Mouse (Mus musculus) limb, embryonic 15.5 days (tissue): ENCODE results near the gene Crtam. TPM values are rescaled to one million over a fixed set of nuclear protein-coding genes. Genes with fewer than 3 reads are reported as not detected.

ENCODE experiments used
- ATAC-seq: fragments of 200-750 bp; cut with Nextera tagmentation; 2 replicates; pipeline ENCODE4 v1.8.0; 2017; ENCODE audit warnings: low read depth, moderate TSS enrichment; ENCODE audit not compliant: insufficient number of reproducible peaks, low FRiP score, low TSS enrichment
- H3K27ac ChIP-seq: fragments of 300-500 bp; sonication (generic); 2 replicates; pipeline ENCODE4 v1.5.1; 2015; ENCODE audit warnings: moderate library complexity, mild to moderate bottlenecking, inconsistent platforms
- H3K27me3 ChIP-seq: fragments of 300-500 bp; sonication (generic); 2 replicates; pipeline ENCODE4 v1.6.1; 2015; ENCODE audit warnings: inconsistent platforms
- H3K36me3 ChIP-seq: fragments of 300-500 bp; sonication (generic); 2 replicates; pipeline ENCODE4 v1.6.1; 2015; ENCODE audit warnings: inconsistent platforms
- H3K4me1 ChIP-seq: fragments of 300-500 bp; sonication (generic); 2 replicates; pipeline ENCODE4 v1.6.1; 2015; ENCODE audit warnings: inconsistent platforms
- H3K4me2 ChIP-seq: fragments of 300-500 bp; sonication (generic); 2 replicates; pipeline ENCODE4 v1.6.1; 2015; ENCODE audit warnings: mild to moderate bottlenecking, inconsistent platforms
- H3K4me3 ChIP-seq: fragments of 300-500 bp; sonication (generic); 2 replicates; pipeline ENCODE4 v1.5.1; 2015; ENCODE audit warnings: mild to moderate bottlenecking, inconsistent platforms
- H3K9ac ChIP-seq: fragments of 300-500 bp; sonication (generic); 2 replicates; pipeline ENCODE4 v1.6.1; 2015; ENCODE audit warnings: inconsistent platforms
- H3K9me3 ChIP-seq: fragments of 300-500 bp; sonication (generic); 2 replicates; pipeline ENCODE4 v1.6.1; 2016; ENCODE audit warnings: inconsistent platforms
- WGBS: fragments of 180-500 bp; shearing (Covaris S2); methylation state at CpG from one replicate; pipeline ENCODE4 v1.1.7; 2015; 5-methylcytosine and 5-hydroxymethylcytosine counted together
- polyA plus RNA-seq: library from polyadenylated mRNA; unstranded; fragments of >200 nt; fragmentation: Nextera tagmentation; extraction: Ambion mirVana; gene quantifications from 2 replicates; pipeline ENCODE4 v1.2.1, GENCODE M21; 2015

The Crtam gene
- polyA plus RNA-seq, 1 experiment from 2014 or later = 0.24 TPM

DNA sequence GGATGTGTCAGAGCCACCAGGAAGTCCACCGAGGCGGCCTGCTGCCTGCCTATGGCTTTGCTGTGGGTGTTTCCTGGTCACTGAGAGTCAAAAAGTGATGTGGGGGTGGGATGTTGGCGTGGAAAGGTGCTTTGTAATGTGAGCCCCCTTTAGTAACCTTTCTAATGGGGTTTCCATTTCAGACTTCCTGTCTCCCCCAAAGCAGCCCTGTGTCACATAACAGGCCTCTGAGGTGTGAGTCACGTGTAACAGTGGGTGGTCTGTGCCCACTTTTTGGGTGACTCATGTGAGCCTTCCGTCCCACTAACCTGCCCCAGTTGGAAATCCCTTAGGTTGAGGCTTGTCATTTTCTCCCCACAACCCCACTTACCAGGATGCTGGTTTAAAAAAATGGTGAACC is 10.4 kb downstream of the Crtam start:
- ATAC-seq = no peak
- Histone ChIP-seq H3K4me2 (no peak overlapping the region), H3K4me1 (0 out of 2 replicates have a peak, but pooled peaks cover 2% of the 10 kb centered on the region), H3K9me3 (no peaks in the 10 kb centered on the region), H3K27me3 (no peaks in the 10 kb centered on the region), H3K9ac (no peak overlapping the region), H3K4me3 (no peak overlapping the region), H3K36me3 (no peaks in the 10 kb centered on the region), H3K27ac (no peak overlapping the region)
- 50% methylated on average over 5 of the region's 5 CpGs for WGBS

DNA sequence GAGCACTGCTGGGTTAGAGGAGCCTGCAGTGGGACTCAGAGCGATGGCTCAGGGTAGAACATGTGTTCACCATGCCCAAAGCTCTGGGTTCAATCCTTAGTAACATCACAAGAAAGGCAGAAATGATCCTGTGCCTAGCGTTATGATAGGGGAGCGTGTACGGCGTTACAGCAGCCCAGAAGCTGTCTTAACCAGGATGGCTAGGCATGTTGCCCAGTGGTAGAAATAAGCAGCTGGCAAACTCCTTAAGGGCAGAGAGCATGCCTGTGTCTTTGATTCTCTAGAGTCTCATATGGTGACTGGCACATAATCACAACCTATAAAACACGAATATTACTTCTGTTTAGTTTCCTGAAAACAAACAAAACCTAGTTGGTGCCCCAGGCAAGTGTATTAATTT is 12.9 kb downstream of the Crtam start:
- ATAC-seq = no peak
- no peaks in the 10 kb centered on the region for H3K9me3 ChIP-seq
- 59% methylated on average over 6 of the region's 6 CpGs for WGBS
- H3K27me3 ChIP-seq = no peaks in the 10 kb centered on the region
- H3K27ac ChIP-seq = no peak overlapping the region
- no peak overlapping the region for H3K4me2 ChIP-seq
- H3K4me1 ChIP-seq = 0 out of 2 replicates have a peak, but pooled peaks cover 2% of the 10 kb centered on the region
- no peak overlapping the region for H3K4me3 ChIP-seq
- H3K36me3 ChIP-seq = no peaks in the 10 kb centered on the region
- H3K9ac ChIP-seq = no peak overlapping the region

DNA sequence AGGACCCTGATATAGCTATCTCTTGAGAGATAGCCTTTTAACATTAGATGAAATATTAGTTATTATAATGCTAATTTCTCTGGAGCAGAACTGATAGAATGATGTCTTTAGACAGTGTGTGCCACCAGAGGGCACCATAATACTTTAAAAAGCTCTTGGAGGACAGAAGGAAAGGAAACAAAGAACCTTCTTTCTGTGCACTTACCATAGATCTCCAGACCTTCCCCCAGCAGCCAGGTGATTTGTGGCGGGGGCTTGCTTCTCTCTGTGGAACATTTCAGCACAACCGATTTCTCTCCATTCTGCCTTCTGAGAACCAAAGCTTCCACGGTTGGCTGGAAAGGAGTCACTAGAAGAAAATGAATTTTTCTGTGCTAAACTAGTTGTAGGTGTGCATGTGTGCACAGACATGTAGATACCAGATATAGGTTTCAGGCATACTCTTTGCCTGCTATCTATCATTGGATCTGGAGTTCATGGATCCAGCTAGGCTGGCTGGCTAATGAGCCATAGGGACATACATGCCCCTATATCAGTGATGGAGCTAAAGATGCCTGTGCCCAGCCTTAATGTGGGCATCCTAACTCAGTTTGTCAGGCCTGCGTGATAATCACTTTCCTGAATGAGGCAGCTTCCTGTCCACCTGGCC is 14.4 kb downstream of the Crtam start:
- Histone ChIP-seq H3K4me3 (no peak overlapping the region), H3K9ac (no peak overlapping the region)

DNA sequence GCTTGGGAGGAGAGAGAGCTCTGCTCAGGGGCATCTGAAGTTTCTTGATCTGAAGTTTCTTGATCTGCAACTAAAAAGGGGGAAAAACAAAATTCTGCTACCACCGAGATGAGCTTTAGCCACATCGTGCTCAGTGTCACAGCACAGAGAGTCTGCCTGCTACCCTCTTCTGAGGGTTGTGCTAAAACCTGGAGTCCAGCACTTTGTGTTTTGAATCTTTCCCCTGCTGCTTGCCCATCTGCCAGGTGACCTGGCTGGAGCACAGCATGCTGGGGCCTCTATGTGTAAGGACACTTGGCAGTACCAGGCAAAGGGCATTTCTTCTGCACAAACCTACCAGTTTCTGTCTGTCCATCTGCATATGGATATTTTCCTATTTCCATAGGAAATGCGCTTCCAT is 20.1 kb downstream of the Crtam start:
- Histone ChIP-seq H3K4me3 (no peak overlapping the region), H3K27ac (no peak overlapping the region), H3K27me3 (no peaks in the 10 kb centered on the region), H3K9me3 (no peaks in the 10 kb centered on the region), H3K9ac (no peak overlapping the region), H3K4me1 (no peaks in the 10 kb centered on the region), H3K4me2 (no peak overlapping the region), H3K36me3 (no peaks in the 10 kb centered on the region)
- ATAC-seq = no peak
- 72% methylated on average over 3 of the region's 3 CpGs for WGBS

More for the DNA sequence above, 14.4 kb downstream of the Crtam start:
- Histone ChIP-seq H3K4me1 (0 out of 2 replicates have a peak, but pooled peaks cover 2% of the 10 kb centered on the region), H3K27me3 (no peaks in the 10 kb centered on the region), H3K36me3 (no peaks in the 10 kb centered on the region), H3K9me3 (no peaks in the 10 kb centered on the region), H3K27ac (no peak overlapping the region), H3K4me2 (no peak overlapping the region)
- no peak for ATAC-seq
- 37% methylated on average over 4 of the region's 4 CpGs for WGBS

GRCm38 (mm10) chr9:40983758-40984157 is 20.7 kb downstream of the Crtam start:
- no peak for ATAC-seq
- WGBS = 85% methylated on average over 3 of the region's 3 CpGs

GRCm38 (mm10) chr9:40982480-40982879 is 21.9 kb downstream of the Crtam start:
- no peak for ATAC-seq
- H3K4me3 ChIP-seq = no peak overlapping the region
- H3K4me2 ChIP-seq = no peak overlapping the region
- H3K36me3 ChIP-seq = no peaks in the 10 kb centered on the region
- no peaks in the 10 kb centered on the region for H3K27me3 ChIP-seq
- WGBS = 40% methylated on average over 6 of the region's 6 CpGs
- no peaks in the 10 kb centered on the region for H3K9me3 ChIP-seq
- no peak overlapping the region for H3K27ac ChIP-seq
- H3K9ac ChIP-seq = no peak overlapping the region
- H3K4me1 ChIP-seq = no peaks in the 10 kb centered on the region

More at GRCm38 (mm10) chr9:40983758-40984157, 20.7 kb downstream of the Crtam start:
- no peak overlapping the region for H3K4me2 ChIP-seq
- no peak overlapping the region for H3K4me3 ChIP-seq
- no peaks in the 10 kb centered on the region for H3K27me3 ChIP-seq
- no peaks in the 10 kb centered on the region for H3K36me3 ChIP-seq
- no peaks in the 10 kb centered on the region for H3K9me3 ChIP-seq
- H3K4me1 ChIP-seq = no peaks in the 10 kb centered on the region
- H3K27ac ChIP-seq = no peak overlapping the region
- no peak overlapping the region for H3K9ac ChIP-seq

DNA sequence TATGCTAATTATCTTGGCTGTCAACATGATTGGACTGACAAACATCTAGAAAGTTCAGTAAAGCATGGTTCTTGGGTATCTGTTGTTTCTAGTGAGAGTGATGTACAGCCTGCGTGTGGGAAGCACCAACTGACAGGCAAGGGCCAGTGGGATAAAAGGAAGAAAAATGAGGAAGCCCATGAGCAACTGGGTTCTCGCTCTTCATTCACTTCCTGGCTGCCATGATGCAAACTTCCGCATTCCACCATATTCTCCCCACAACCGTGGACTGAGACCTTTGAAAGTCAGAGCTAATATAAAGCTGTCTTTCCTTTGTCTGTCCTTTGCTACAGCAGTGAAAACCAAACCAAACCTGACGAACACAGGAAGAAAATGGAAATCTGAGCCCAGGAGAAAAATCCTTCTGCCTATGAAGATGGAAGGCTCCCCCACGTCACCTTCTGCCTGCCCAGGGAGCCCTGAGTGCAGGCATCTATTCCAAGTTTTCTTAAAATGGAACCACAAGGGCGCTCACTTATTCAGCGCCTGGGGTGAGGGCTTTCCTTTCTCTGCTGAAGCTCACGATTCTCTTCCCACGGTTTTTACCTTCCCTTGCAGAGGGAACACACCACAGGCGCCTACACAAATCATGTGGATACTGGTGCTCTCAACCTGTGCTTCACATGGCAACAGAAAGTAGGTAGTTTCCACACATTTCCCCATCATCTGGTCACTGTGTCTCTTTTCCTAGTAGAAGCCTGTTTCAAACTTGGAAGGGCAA is 30.2 kb downstream of the Crtam start:
- Histone ChIP-seq H3K27me3 (no peaks in the 10 kb centered on the region), H3K36me3 (no peaks in the 10 kb centered on the region), H3K4me2 (no peak overlapping the region), H3K9ac (no peak overlapping the region), H3K27ac (no peak overlapping the region), H3K4me3 (no peak overlapping the region), H3K9me3 (no peaks in the 10 kb centered on the region), H3K4me1 (no peaks in the 10 kb centered on the region)
- ATAC-seq = no peak
- 77% methylated on average over 11 of the region's 11 CpGs for whole genome bisulfite sequencing

- H3K9me3 ChIP-seq = no peaks in the 10 kb centered on the region
- peaks cover 19% of the 10 kb centered on the region for H3K27me3 ChIP-seq
- H3K27ac ChIP-seq = no peak overlapping the region
- H3K9ac ChIP-seq = no peak overlapping the region
- peaks cover 9% of the 10 kb centered on the region for H3K4me1 ChIP-seq
- H3K36me3 ChIP-seq = no peaks in the 10 kb centered on the region
- WGBS = 26% methylated on average over 7 of the region's 7 CpGs
- peak overlapping the region; percentile 86 for H3K4me2 ChIP-seq
- peak overlapping the region; percentile 41 for H3K4me3 ChIP-seq
- no peak for ATAC-seq
Measured at GRCm38 (mm10) chr9:40964418-40964714, 40.1 kb downstream of the Crtam start.

DNA sequence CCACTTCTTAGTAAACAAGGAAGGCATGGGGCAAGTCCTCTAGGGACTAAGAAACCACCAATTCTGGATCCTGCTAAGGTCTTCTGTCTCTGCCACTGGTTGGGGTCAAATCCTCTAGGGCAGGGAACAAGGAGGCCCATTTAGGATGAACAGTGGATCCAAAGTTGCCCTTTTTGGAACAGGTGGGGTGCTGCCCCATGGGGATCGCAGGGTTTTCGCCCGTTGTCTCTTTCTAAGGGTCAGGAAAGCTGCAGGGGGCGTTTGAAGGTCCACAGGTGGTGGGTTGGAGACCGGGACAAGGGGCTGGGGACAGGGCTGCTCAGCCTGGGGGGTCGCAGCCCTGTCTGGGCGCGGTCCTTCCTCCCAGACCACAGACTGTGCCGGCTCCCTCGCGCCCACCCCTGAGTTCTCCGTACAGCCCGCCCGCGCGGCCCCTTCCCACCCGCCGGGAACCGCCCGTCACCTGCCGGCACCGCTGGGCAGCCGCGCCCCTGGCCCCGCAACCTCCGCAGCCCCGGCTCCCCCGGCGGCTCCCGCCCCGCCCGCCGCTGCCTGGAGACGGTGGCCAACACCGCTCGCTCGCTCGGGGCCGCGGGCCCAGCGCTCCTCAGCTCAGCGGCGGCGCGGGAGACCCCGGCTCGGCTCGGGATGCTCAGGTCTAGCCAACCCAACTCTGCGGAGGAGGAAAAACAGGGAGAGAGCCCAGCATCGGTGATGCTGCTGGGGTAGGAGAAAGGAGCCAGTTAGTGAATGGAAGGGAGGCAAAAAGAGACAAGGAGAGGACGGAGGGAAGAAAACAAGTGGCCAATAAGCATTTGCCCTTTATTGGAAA is 40.6 kb downstream of the Crtam start, which contains the start of gene Jhy:
Gene Jhy, minus strand, starts transcription at position 533 of the 832 bp plus-strand sequence.
- Histone ChIP-seq H3K4me3 (peak within 1 kb of the TSS; percentile 41), H3K9me3 (no peaks in the 10 kb centered on the region), H3K27ac (no peak within 1 kb of the TSS), H3K27me3 (peaks cover 19% of the 10 kb centered on the region), H3K4me1 (peaks cover 9% of the 10 kb centered on the region), H3K4me2 (peak within 1 kb of the TSS; percentile 86), H3K36me3 (no peaks in the 10 kb centered on the region), H3K9ac (0 out of 2 replicates have a peak within 1 kb of the TSS, but pooled peaks have one; percentile 17)
- 2% methylated on average over 48 of the region's 51 CpGs for WGBS
- 0 out of 2 replicates have a peak, but pooled peaks have one; percentile 24 for ATAC-seq

- H3K27ac ChIP-seq = no peak overlapping the region
- H3K4me2 ChIP-seq = no peak overlapping the region
- WGBS = 26% methylated on average over 3 of the region's 3 CpGs
- peaks cover 19% of the 10 kb centered on the region for H3K27me3 ChIP-seq
- H3K9ac ChIP-seq = no peak overlapping the region
- H3K4me1 ChIP-seq = peaks cover 9% of the 10 kb centered on the region
- no peak for ATAC-seq
- H3K36me3 ChIP-seq = no peaks in the 10 kb centered on the region
- H3K4me3 ChIP-seq = no peak overlapping the region
- H3K9me3 ChIP-seq = no peaks in the 10 kb centered on the region
Measured at GRCm38 (mm10) chr9:40961401-40961800, 43.0 kb downstream of the Crtam start.

GRCm38 (mm10) chr9:40949039-40949615 is 55.3 kb downstream of the Crtam start:
- ATAC-seq = no peak
- Histone ChIP-seq H3K4me1 (no peaks in the 10 kb centered on the region), H3K27ac (no peak overlapping the region), H3K27me3 (no peaks in the 10 kb centered on the region), H3K9me3 (no peaks in the 10 kb centered on the region), H3K4me3 (no peak overlapping the region), H3K9ac (no peak overlapping the region), H3K4me2 (no peak overlapping the region), H3K36me3 (no peaks in the 10 kb centered on the region)
- WGBS = 60% methylated on average over 18 of the region's 18 CpGs
